Mouse (Mus musculus) activated CD4-positive, CD25-positive, alpha-beta regulatory T cell, adult 4 months (primary cell): ENCODE measurements around the gene Exosc10. TPM values are rescaled to one million over a fixed set of nuclear protein-coding genes. Genes with fewer than 3 reads are reported as not detected.

Experiments
- ATAC-seq: one replicate; pipeline ENCODE4 v1.8.0; 2017
- polyA plus RNA-seq, 2 experiments: library from polyadenylated mRNA; unstranded; fragments of 100-300 nt; shearing (Covaris generic); gene quantifications; one replicate each; pipeline ENCODE4 v1.2.1; 2017

Exosc10 gene
- polyA plus RNA-seq, 2 experiments from 2014 or later: 65.2 to 88.1 TPM

DNA sequence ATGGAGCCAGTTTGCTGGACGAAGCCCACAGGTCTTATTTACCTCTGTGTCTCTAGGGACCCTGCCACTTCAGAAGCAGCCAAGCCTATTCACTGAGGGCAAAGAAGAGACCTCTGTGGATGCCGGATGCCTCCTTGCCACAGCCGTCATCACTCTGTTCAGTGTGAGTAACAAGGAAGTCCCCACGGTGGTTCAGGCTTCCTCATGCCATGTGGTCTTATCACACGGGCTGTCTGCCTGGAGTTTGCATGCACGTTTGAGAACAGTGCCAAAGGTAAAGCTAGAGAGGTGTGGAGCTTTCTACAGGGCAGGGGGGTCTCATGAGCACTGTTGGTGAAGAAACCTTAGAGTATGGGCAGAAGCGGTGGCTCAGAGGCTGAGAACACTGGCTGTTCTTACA lies 15.0 kb downstream of the Exosc10 start:
- no peak for ATAC-seq

DNA sequence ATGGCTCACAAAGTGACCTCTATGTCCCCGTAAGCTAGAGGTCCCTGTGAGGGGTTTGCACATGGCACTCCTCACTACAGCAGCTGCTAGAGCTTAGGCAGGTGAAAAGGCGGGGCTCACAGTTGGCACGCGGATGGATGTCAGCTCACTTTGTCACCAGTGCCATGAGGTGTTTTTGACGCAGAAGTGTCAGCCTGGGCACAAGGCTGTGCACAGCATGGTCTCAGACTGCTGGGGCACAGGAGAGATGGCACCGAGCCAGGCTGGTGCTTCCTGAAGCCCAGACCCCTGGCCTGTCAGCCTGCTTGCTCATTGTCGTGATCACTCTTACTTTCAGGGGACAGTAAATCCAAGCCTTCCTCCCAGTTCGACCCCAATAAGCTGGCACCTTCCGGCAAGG lies 22.5 kb downstream of the Exosc10 start:
- no peak for ATAC-seq

DNA sequence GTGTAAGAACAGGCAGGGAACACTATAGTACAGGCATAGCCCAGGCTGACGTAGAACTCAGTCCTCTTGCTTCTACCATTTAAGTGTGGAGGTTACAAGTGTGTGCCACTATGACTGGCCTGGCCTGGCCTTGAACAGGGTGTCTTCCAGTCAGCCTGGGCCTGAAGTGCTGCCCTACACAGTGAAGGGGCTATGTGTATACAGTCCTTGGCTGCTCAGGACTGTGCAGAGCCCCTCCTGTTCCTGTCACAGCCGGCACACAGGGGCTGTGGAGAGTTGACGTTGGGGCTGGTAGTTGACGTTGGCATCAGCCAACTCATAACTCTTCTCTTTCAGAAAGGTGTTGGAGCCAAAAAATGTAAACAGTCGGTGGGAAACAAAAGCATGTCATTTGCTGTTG lies 23.2 kb downstream of the Exosc10 start:
- no peak for ATAC-seq

DNA sequence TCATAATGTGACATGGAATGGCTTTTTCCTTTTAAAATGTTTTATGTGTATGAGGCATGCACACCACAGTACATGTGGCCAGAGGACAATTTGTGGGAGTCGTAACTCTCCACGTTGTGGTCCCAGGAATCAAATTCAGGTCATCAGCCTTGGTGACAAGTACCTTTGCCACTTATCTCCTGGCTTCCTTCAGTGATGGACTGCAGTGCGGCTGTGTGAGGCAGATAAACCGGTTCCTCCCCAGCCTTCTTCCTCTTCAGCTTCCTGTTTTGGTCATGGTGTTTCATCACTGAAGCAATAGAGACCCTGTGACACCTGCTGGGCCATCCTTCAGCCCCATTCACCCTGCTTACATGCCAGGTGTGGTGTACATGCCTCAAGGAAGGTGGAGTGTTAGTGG lies 25.0 kb downstream of the Exosc10 start:
- no peak for ATAC-seq

DNA sequence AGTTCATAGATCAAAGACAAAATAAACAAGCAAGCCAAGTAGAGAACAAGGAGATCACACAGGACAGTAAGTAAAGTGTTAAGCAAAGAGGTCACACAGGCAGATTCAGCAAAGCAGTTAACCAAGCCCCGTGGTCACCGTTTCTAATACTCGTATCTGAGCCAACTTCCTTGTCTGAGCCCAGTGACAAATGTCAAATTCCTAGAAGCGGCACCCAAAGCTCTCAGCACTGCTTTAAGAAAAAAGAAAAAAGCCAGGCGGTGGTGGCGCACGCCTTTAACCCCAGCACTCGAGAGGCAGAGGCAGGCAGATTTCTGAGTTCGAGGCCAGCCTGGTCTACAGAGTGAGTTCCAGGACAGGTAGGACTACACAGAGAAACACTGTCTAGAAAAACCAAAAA lies 28.4 kb downstream of the Exosc10 start:
- ATAC-seq: no peak

DNA sequence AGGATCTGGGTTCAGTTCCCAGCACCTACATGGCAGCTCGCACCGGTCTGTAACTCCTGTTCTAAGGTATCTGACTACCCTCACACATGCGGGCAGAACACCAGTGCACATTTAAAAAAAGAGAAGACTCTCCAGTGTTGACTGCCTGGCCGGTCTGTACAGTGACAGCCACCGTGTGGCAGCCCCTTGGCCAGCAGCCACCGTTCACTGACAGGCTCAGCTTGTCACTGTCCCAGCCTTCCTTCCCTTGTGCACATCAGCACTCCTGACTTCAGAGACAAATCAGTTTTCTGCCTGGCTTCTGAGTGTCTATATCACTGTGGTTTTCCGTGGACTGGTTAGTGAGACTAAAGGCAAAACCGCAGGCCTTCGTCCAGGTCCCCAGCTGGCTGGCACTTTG lies 30.6 kb downstream of the Exosc10 start:
- no peak for ATAC-seq

DNA sequence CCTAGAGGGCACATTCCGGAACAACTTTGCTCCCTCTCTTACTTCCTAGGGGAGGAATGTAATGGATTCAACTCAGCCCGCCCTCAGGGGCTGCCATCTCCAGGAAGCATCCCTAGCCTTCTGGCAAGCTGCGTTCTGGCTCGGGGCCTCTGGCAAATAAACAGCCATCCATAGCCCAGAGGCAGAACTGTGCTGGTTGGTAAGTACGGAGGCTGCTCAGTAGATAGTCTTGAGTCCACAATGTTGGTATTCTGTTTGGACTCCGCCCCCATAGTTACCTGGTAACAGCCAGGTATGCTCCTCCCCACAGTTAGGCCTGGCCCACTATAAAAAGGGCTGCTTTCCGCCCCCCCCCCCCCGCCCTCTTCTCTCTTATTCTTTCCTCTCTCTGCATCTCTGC lies 31.3 kb downstream of the Exosc10 start:
- ATAC-seq: no peak

DNA sequence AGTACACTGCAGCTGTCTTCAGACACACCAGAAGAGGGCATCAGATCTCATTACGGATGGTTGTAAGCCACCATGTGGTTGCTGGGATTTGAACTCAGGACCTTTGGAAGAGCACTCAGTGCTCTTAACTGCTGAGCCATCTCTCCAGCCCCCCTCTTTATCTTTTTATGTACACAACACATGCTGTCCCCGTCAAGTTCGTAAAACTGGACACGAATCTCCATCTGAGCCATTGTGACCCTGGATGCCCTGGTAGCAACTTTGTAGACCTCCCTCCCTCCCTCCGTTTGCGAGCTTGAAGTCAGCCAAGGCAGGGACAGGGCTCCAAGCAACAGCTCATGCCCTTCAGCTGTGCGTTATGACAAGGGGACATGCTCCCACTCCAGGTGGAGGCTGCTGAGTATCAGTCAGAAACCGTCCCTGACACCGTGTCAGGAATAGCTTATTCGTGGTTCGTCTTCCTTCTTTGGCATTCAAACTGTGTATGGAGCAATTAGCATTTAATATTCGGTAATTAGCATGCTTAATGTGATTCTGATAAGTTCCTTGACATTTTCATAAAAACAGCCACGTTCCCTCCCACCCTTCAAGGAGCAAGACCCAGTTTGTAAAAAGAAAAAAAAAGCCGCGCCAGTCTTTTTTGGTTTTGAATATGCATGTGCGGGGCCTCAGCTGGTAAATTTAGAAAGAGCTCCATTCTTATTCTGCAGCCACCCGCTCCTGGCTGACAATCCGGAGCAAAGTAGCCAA lies 32.4 kb downstream of the Exosc10 start:
- peak; percentile 1 for ATAC-seq

DNA sequence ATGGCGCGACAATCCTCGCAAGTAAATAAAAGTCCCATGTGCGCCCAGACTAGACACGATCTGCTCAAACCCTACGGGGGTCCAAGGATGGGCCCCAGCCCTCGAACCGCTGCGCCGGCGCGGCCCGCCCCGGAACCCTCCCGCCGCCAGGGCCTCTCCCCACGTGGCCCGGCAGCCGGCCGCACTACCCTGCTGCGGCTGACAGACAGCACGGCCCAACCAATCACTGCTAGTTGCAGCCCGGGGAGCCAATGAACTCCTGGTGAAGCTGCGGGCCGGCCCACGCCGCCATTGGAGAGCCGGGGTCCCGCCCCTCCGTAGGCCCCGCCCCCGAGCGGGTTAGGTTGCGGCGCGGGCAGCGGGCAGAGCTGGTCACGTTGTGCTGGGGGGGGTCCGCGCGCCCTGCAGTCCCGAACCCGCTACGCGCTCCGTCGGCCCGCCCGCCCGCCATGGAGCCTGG lies 33.0 kb downstream of the Exosc10 start, which contains the start of gene Srm:
Srm (plus strand) TSS at position 333 of the 460 bp plus-strand sequence.
- ATAC-seq: peak; percentile 100

DNA sequence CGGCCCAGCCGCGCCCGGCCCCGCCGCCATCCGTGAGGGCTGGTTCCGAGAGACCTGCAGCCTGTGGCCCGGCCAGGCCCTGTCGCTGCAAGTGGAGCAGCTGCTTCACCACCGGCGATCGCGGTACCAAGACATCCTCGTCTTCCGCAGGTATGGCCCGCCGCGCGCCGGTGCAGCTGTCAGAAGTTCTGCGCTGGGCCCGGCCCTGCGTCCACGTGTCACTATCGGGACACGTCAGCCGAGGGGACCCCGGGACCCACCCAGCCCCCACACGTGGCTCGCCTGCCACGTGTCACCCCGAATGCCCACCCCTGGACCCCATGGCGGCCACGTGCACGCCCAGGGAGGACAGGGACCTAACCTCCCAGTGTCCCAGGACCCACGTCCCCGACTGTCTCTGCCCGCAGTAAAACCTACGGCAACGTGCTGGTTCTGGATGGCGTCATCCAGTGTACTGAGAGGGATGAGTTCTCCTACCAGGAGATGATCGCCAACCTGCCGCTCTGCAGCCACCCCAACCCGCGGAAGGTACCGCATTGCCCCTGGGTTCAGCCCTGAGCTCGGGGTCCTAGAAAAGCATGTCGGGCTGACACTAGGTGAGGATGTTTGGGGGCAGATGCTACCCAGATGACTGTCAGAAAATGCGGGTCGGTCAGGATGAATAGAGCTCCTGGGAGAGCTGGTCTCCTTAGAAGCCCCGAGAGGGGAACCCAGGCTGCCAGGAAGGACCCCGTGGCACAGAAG lies 33.6 kb downstream of the Exosc10 start:
- ATAC-seq: no peak

DNA sequence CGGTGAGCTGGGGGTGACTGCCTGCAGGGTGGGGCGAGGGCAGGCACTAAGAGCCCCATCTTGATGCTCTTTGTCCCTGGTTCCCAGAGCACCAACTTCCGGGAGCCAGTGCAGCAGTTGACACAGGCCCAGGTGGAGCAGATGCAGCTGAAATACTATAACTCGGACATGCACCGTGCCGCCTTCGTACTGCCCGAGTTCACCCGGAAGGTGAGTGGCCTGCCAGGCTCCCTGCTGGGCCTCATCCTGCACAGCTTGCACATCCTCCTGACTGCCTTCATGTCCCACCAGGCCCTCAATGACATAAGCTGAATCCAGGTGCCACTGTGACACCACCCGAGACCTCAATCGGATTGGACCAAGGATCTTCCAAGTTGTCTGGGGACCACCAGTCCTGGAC lies 35.8 kb downstream of the Exosc10 start:
- no peak for ATAC-seq

DNA sequence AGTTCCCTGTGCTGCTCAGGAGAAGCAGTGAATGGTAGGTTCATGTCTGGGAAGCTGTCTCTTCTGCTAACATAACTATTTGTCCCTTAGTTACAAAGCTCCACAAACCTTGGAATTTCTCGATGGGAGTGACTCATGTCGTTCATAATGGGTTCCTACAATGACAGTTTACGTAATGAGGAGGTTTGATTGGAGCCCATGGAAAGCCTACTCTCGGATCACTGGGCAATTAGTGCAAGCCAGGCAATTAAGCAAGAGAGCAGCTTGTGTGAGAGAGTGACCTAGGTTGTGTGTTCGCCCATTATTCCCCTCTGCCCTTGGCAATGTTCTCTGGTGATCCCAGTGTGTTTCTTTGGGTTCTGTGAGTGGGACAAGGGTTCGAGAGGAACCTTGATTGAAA lies 37.7 kb downstream of the Exosc10 start:
- no peak for ATAC-seq

DNA sequence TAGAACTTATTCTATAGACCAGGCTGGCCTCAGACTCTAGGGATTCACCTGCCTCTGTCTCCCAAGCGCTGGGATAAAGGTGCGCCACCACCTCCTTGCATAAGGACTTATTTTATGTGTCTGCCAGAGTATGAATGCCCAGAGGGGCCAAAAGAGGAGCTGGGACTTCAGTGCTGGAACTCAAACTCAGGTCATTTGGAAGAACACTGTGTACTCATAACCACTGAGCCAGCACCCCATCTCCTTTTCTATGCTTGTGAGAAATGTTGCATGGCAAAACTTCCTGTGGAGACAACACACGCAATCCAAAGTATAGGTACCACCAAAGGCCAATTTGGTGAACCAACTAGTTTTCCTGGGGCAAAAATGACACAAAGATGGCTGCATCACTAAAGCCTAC lies 38.5 kb downstream of the Exosc10 start:
- ATAC-seq: no peak

DNA sequence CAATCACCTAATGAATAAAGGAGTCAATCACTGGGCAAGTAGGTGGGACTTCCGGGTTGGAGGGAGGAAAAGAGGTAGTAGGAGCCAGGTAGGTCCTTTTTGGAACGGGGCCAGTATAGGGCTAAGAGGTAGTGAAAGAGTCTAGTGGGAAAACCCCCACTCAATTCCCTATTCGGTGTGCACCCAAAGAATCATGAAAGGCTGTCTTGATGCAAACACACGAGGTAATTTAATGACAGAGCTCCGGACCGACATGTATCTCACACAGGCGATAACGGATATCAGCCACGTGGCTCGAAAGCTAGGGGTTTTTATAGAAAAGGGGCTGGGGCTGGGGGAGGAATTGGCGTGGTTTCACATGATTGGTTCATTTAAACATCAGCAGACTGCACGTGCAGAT lies 40.6 kb downstream of the Exosc10 start:
- no peak for ATAC-seq

DNA sequence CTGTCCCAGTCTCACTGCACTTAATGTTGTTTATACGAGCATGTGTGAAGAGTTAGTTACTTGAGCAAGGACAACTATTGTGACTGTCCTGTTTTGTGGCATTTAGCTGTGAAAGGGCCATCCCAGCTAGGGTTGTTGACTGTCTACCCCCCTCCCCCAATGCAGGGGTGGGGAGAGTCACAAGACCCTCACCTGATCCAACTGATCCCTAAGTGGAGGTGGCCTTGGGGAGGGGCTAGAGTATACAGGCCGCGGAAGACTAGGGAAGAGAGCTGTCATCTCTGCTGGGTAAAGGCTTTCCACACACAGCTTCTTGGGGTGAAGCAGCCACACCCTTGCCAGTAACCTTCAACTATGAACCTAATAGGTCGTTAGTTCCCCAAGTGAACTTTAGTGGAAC lies 42.1 kb downstream of the Exosc10 start:
- no peak for ATAC-seq

DNA sequence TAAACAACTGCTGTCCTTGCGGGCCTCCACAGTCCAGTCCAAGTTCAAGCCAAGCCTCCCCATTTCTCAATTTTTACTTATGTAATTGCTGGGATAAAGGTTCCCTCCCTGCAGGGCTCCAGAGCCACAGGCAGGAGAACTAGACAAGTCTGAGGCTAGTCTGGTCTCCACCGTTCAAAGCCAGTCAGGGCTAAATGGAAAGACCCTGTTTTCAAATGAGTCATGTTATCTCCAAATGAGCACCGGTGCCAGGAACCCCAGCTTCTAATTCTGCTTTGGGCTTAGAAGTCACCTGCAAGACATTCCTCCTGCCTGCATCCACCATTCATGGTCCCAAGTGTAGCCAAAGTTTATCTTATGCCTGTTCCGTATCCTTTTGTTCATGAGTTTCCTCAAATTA lies 43.6 kb downstream of the Exosc10 start:
- ATAC-seq: no peak

DNA sequence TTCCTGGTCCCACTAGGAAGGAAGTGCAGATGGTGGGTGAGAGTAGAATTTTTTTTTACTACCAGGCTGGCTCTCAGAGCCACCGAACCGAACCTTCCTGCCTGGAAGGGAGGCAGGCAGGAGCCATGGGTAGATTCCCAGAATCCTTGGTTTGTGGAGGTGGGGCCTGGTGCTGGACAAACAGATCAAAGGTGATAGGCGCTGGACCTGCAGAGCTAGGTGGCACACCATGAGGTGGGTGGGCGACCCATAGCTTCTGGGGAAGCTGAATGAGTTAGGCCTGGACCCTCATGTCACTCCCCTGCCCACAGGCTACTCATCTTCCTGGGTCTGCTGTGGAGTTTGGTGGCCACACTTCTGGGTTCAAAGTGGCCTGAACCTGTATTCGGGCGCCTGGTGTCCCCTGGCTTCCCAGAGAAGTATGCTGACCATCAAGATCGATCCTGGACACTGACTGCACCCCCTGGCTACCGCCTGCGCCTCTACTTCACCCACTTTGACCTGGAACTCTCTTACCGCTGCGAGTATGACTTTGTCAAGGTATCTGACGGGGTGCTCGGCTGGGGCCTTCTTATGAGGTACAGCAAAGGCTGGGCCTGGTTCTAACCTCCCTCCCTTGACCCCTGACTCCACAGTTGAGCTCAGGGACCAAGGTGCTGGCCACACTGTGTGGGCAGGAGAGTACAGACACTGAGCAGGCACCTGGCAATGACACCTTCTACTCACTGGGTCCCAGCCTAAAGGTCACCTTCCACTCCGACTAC lies 44.3 kb downstream of the Exosc10 start, which contains the start of gene Masp2:
Masp2 (plus strand) TSS at position 198 of the 764 bp plus-strand sequence.
- no peak for ATAC-seq

DNA sequence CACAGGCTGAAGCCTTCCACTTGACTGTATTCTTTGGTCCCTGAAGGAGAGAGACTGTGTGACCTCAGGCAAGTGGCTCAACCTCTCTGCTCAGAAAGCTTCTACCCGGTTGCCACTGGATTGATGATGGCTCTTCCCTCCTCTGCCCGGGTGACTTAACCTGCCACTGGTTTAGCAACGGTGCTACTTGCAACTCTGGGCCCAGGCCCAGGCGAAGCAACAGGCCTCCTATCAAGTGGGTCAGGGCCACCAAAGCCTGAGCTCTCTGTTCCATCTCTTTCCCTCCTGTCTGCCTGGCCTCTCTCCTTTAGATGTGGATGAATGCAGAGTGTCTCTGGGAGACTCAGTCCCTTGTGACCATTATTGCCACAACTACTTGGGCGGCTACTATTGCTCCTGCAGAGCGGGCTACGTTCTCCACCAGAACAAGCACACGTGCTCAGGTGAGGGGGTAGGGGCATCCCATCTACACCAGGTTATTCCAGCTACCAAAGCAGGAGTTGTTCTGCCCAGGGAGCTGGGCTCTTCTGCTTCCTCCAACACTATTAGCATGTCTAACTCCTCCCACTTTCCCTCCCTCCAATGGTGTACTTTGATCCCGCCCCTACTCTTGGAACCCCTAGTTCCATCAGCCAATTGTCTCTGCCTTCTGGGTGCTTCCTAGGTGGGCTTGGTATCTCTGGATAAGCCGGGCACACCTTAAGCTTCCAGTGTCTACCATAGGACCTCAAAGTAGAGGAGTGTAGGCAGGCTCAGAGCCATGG lies 45.3 kb downstream of the Exosc10 start:
- ATAC-seq: no peak

DNA sequence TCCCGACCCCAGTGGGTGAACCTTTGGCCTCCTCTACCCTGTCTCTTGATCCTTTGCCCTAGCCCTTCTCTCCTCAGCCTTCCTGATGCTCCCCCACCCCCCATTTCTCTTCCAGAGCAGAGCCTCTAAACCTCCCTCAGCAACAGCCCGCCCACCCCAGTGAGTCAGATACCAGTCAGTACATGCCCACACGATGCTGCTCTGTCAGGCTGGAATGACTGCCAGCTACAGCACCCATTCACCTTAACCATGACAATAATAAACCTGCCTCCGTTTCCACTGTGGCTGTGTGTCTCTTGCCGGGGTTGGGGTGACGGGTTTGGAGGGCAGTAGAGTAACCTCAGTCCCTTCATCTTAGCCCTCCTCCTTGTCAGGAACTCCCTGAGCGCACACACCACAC lies 45.9 kb downstream of the Exosc10 start:
- ATAC-seq: no peak

DNA sequence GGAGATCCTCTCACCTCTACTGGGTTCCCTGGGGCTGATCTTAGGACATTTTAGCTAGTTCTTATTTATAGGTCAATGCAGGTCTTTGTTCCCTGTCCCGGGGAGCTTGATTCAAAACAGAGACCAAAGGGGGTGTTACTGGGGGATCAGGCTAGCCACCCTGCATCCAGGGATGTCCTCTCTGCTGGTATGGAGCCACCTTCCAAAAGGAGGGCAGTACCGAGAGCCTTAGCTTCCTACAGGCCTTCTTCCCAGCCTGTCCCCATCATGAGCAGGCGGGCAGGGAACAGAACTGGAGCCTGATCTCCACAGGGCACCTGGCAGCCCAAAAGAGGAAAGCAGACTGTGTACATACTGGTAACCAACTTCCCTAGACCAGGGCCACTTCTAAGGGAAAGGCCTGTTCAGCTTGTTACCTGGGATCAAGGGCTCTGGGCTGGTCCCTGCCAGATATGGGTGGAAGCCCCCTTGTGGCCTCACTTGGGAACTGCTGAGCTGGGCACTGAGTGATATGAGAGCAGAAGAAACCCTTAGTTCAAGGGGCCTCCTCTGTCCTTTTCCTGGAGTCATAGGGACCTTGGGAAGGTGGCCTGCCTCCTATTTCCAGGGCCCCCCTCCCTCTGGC lies 46.4 kb downstream of the Exosc10 start:
- peak; percentile 71 for ATAC-seq

DNA sequence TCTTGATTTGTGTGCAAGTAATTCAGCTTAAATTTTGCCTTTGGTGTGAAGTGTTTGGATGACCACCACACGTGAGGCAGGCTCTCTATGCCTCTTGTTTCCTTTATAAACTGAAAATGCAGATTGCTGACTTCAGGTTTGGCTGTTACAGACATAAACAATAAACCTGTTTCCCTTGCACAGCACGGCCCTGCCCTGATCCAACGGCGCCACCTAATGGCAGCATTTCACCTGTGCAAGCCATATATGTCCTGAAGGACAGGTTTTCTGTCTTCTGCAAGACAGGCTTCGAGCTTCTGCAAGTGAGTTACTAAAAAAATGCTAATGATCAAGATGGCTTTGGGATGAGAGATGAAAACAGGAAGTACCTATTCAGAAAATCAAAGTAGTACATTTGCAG lies 49.5 kb downstream of the Exosc10 start:
- peak; percentile 73 for ATAC-seq

DNA sequence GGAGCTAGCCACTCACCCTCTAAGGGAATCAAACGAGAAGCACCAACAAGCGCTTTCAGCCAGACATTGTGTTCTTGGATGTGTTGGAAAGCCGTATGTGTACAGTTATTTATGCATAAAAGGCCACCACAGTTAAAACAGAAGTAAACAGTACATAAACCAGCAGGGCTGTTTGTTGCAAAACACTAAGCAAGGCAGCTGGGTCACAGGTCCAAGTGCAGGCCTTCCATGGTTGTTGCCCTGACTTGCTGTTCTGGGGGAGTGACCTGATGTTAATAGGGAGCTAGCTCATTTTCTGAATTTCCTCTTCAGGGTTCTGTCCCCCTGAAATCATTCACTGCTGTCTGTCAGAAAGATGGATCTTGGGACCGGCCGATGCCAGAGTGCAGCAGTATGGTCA lies 51.6 kb downstream of the Exosc10 start:
- ATAC-seq: no peak
